32 mouse cellular contexts compared by ENCODE assay signal in the genomic region with DNA sequence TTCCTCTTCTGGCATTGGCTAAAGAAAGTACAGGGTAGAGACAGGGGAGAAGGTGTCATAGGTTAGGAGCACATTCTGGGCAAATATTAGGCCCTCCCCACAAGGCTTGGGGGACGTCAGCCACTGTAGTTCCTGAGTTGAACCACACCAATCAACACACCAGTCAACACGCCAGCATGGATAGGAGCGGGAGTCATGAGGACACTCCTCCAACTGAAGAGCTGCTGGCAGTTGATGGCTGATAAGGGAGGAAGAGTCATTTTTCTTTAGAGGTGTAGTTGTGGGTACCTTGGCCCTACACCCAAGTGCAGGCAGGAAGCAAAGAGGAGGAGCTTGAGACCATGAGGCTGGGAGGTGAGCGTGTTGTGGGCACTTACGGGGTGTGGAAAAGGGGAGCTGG. TPM values are rescaled to one million over a fixed set of nuclear protein-coding genes. Genes with fewer than 3 reads are reported as not detected.
DNase-seq lines count a peak whose midpoint lies in the region; ATAC-seq and TF ChIP-seq lines count a peak whose summit lies in the region.
"Had no signal": no experiment of that assay in that cellular context is flagged by ENCODE, and none has a peak within 500 bp of the region (broad histone marks: within the 10 kb centered on the region; RNA-seq: fewer than 3 reads in every experiment).

No protein-coding gene starts in this region.

- H3K27ac ChIP-seq in heart, embryonic 13.5 days (replicated peaks) = peak overlapping the region; percentile 72
- peak overlapping the region; percentile 51; the same call in 1 of the 2 replicates for H3K27ac ChIP-seq in layer of hippocampus, adult 2 months
- H3K27ac ChIP-seq in midbrain, embryonic 16.5 days (ENCODE audit: low read length) = no peak overlapping the region
- no peak overlapping the region for H3K27ac ChIP-seq in midbrain, embryonic 11.5 days (ENCODE audit: low read depth, low read length)
- H3K27ac ChIP-seq: embryonic facial prominence, embryonic 10.5 days; embryonic facial prominence, embryonic 15.5 days; forebrain, embryonic 12.5 days; hindbrain, embryonic 12.5 days; hindbrain, postnatal 0 days; intestine, embryonic 15.5 days; macrophage; neural tube, embryonic 15.5 days; stomach, embryonic 15.5 days had no signal

- no peak overlapping the region for H3K4me3 ChIP-seq in heart, embryonic 13.5 days
- no peak overlapping the region for H3K4me3 ChIP-seq in layer of hippocampus, adult 2 months
- no peak overlapping the region for H3K4me3 ChIP-seq in midbrain, embryonic 16.5 days (ENCODE audit: low read depth, low read length)
- no peak overlapping the region for H3K4me3 ChIP-seq in midbrain, embryonic 11.5 days (ENCODE audit: low read depth, low read length)
- H3K4me3 ChIP-seq: embryonic facial prominence, embryonic 10.5 days; embryonic facial prominence, embryonic 15.5 days; forebrain, embryonic 12.5 days; hindbrain, embryonic 12.5 days; intestine, embryonic 15.5 days; neural tube, embryonic 15.5 days; stomach, embryonic 15.5 days had no signal

- no peaks in the 10 kb centered on the region for H3K27me3 ChIP-seq in heart, embryonic 13.5 days (replicated peaks)
- no peaks in the 10 kb centered on the region for H3K27me3 ChIP-seq in midbrain, embryonic 16.5 days (ENCODE audit: control insufficient read depth, insufficient read depth, low read depth, low read length)
- no peaks in the 10 kb centered on the region for H3K27me3 ChIP-seq in midbrain, embryonic 11.5 days (ENCODE audit: control insufficient read depth, insufficient read depth, low read length)
- H3K27me3 ChIP-seq: CH12.LX; embryonic facial prominence, embryonic 15.5 days; forebrain, embryonic 12.5 days; hindbrain, embryonic 12.5 days; intestine, embryonic 15.5 days; neural tube, embryonic 15.5 days; stomach, embryonic 15.5 days had no signal

- H3K4me1 ChIP-seq in heart, embryonic 13.5 days = peaks cover 85% of the 10 kb centered on the region
- H3K4me1 ChIP-seq in midbrain, embryonic 16.5 days (ENCODE audit: control insufficient read depth, insufficient read depth, low read length) = no peaks in the 10 kb centered on the region
- no peaks in the 10 kb centered on the region for H3K4me1 ChIP-seq in midbrain, embryonic 11.5 days (ENCODE audit: control insufficient read depth, insufficient read depth, low read length)
- H3K4me1 ChIP-seq: embryonic facial prominence, embryonic 10.5 days; embryonic facial prominence, embryonic 15.5 days; forebrain, embryonic 12.5 days; hindbrain, embryonic 12.5 days; intestine, embryonic 15.5 days; neural tube, embryonic 15.5 days; stomach, embryonic 15.5 days had no signal

- no peak for TF ChIP-seq CTCF in layer of hippocampus, adult 2 months (conservative IDR thresholded peaks at IDR 0.05)

- 0 out of 2 replicates have a peak overlapping the region, but pooled peaks have one; percentile 16 for H3K4me2 ChIP-seq in heart, embryonic 13.5 days
- H3K4me2 ChIP-seq in midbrain, embryonic 16.5 days (ENCODE audit: low read length) = no peak overlapping the region
- H3K4me2 ChIP-seq in midbrain, embryonic 11.5 days = no peak overlapping the region
- H3K4me2 ChIP-seq: embryonic facial prominence, embryonic 15.5 days; forebrain, embryonic 12.5 days; hindbrain, embryonic 12.5 days; intestine, embryonic 15.5 days; lung, embryonic 14.5 days; neural tube, embryonic 15.5 days; stomach, embryonic 15.5 days had no signal

- no peak overlapping the region for H3K9ac ChIP-seq in heart, embryonic 13.5 days
- no peak overlapping the region for H3K9ac ChIP-seq in midbrain, embryonic 16.5 days (ENCODE audit: low read depth, low read length)
- H3K9ac ChIP-seq in midbrain, embryonic 11.5 days (ENCODE audit: low read length) = no peak overlapping the region
- H3K9ac ChIP-seq: embryonic facial prominence, embryonic 15.5 days; forebrain, embryonic 12.5 days; forebrain, postnatal 0 days; hindbrain, embryonic 12.5 days; intestine, embryonic 15.5 days; lung, embryonic 14.5 days; neural tube, embryonic 15.5 days; stomach, embryonic 15.5 days had no signal

- WGBS in heart, embryonic 13.5 days = 44% methylated on average over 5 of the region's 5 CpGs
- 90% methylated on average over 5 of the region's 5 CpGs for whole genome bisulfite sequencing in midbrain, embryonic 16.5 days
- 90% methylated on average over 5 of the region's 5 CpGs for WGBS in midbrain, embryonic 11.5 days

- DNase-seq in cerebellum, adult 11-12 months = peak; percentile 44
- DNase-seq in cerebellum, postnatal 4 days (ENCODE audit: low spot score in 2 of 2) = no peak
- DNase-seq in heart, postnatal 36 days = no peak
- DNase-seq in layer of hippocampus, adult 2 months (ENCODE audit: low spot score in 2 of 2) = no peak
- DNase-seq in layer of hippocampus, adult 9-11 months = no peak
- no peak for DNase-seq in midbrain, embryonic 11.5 days (ENCODE audit: low spot score, missing footprints)
- DNase-seq: adrenal gland, adult 8-10 months; forebrain, postnatal 0 days; kidney, adult 2 months; kidney, postnatal 36 days; layer of hippocampus, postnatal 36 days; left cerebral cortex, postnatal 4 days; lung, embryonic 14.5 days; midbrain, embryonic 14.5 days; retina, postnatal 1 day; right cerebral cortex, postnatal 14 days; thymus, postnatal 14 days had no signal

- no peak; the same call in 1 of the 2 replicates for ATAC-seq in heart, embryonic 13.5 days (ENCODE audit: extremely low read depth, insufficient number of reproducible peaks, low FRiP score, low TSS enrichment)
- ATAC-seq in midbrain, embryonic 16.5 days = peak; percentile 25; the same call in 1 of the 2 replicates
- no peak for ATAC-seq in midbrain, embryonic 11.5 days (ENCODE audit: low FRiP score)
- ATAC-seq: activated CD4-positive, CD25-positive, alpha-beta regulatory T cell, adult 4 months; forebrain, postnatal 0 days; hindbrain, postnatal 0 days; intestine, embryonic 15.5 days had no signal

- intact Hi-C loops in heart, postnatal 36 days (cut with DNase I) = no loop called here

- 0 out of 2 replicates have a peak, but pooled peaks cover 4% of the 10 kb centered on the region for H3K36me3 ChIP-seq in heart, embryonic 13.5 days
- H3K36me3 ChIP-seq in midbrain, embryonic 16.5 days (ENCODE audit: control insufficient read depth, insufficient read depth, low read length) = no peaks in the 10 kb centered on the region
- no peaks in the 10 kb centered on the region for H3K36me3 ChIP-seq in midbrain, embryonic 11.5 days (ENCODE audit: control insufficient read depth, insufficient read depth, low read length)
- H3K36me3 ChIP-seq: embryonic facial prominence, embryonic 10.5 days; embryonic facial prominence, embryonic 15.5 days; forebrain, embryonic 12.5 days; hindbrain, embryonic 12.5 days; intestine, embryonic 15.5 days; neural tube, embryonic 15.5 days; stomach, embryonic 15.5 days had no signal

- H3K9me3 ChIP-seq in heart, embryonic 13.5 days = no peaks in the 10 kb centered on the region
- no peaks in the 10 kb centered on the region for H3K9me3 ChIP-seq in midbrain, embryonic 16.5 days (replicated peaks; ENCODE audit: control insufficient read depth, low read length, poor library complexity, severe bottlenecking)
- no peaks in the 10 kb centered on the region for H3K9me3 ChIP-seq in midbrain, embryonic 11.5 days (ENCODE audit: control insufficient read depth, low read length)
- H3K9me3 ChIP-seq: embryonic facial prominence, embryonic 10.5 days; embryonic facial prominence, embryonic 15.5 days; forebrain, embryonic 12.5 days; hindbrain, embryonic 12.5 days; intestine, embryonic 15.5 days; neural tube, embryonic 15.5 days; stomach, embryonic 15.5 days had no signal

RNA-seq across cellular contexts. Expression of gene Ryr2, which starts 13.6 kb away (rescaled TPM):
- 20.9 and 22.5 TPM in 2 replicates for polyA plus RNA-seq in heart, embryonic 13.5 days (2015; fragmentation: Nextera tagmentation; extraction: Ambion mirVana)
- 1,000 to 10,000 TPM in 1 of 2 experiments, 100 to 1,000 TPM in 1; 988 to 1,013 TPM for total RNA-seq in heart, postnatal 36 days (2021)
- 100 to 1,000 TPM; 251 to 264 TPM for total RNA-seq in layer of hippocampus, adult 2 months (2021)
- 3.5 and 4.2 TPM in 2 replicates for polyA plus RNA-seq in midbrain, embryonic 16.5 days (2015; fragmentation: Nextera tagmentation; extraction: Ambion mirVana)
- 0.25 and 0.34 TPM in 2 replicates for polyA plus RNA-seq in midbrain, embryonic 11.5 days (2014; fragmentation: Nextera tagmentation; extraction: Ambion mirVana)
- total RNA-seq: megakaryocyte-erythroid progenitor cell, adult 5-6 weeks had no signal
- polyA plus RNA-seq: activated CD4-positive, CD25-positive, alpha-beta regulatory T cell, adult 4 months; C2C12; macrophage had no signal

Comparison
In these comparisons a context has a peak if more than half of its experiments do, and no peak if none do; other contexts are left out.
1. H3K27ac ChIP-seq: peak in heart, embryonic 13.5 days (single experiment) and layer of hippocampus, adult 2 months (single experiment); none in midbrain, embryonic 16.5 days (single experiment) and midbrain, embryonic 11.5 days (single experiment).